Mouse (Mus musculus) bone marrow macrophage, adult 2 months (primary cell): ENCODE results near the gene Fam160b1.

Experiments
- CTCF ChIP-seq: IDR thresholded peaks from 2 replicates; pipeline ENCODE4 v1.5.1; 2012; ENCODE audit warnings: low read depth, mild to moderate bottlenecking, low read length, moderate library complexity
- POLR2A ChIP-seq: IDR thresholded peaks from 2 replicates; pipeline ENCODE4 v1.6.1; 2012; ENCODE audit warnings: mild to moderate bottlenecking, low read depth, low read length, borderline replicate concordance

DNA sequence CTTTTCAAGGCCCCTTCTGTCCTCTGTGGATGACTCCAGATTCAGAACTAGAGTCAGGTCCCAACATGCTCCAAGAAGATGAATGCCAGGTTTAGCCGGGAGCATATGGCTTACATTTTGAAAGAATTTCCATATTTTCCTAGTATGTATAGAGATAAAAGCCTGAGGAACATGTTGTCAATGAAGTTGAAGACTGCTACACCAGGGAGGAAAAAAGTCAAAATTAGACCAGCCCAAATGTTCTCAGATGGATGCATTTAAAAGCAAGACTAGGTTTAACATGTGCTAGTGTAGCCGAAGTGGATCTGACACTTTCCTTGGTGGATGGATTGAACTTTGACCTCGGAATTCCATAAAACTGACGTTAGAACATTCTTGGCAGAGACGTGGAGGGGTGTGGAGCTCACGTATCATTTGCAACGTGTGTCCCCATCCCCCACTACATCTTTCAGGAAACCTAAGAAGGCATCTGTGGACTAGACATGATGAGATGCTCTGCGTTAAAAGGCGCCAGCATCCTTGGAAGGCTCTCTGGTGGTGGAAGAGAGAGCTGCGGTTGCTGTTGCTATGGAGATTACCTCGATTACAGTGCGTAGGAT lies 8.0 kb upstream of the Fam160b1 start:
- TF ChIP-seq CTCF (no peak), POLR2A (no peak)
